Mouse (Mus musculus): ENCODE measurements around the gene Cpeb1.

The Cpeb1 gene

DNA sequence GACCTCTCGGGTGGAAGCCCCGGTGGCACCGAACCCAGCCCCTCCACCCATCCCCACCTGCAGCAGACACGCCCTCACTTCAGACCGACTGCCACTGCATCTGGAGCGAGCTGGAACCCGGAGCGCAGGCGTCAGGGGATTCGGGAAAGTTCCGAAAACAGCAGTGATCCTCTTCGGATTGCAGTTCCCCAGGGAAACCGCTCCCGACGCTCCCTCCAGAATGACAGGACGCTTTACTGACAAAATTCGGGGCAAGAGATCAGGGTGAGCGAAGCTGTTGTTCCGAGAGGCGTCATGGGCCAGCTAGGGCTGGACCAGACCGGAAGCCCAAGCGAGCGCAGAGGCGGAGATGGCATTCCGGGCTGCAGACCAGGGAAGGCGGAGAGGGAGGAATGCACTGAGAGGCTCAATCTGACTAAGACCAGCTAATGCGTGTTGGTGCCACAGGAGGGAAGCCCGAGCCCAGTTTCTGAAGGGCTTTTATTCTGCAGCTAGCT, at the start of gene Cpeb1:
Gene Cpeb1 (minus strand): TSS at position 311 of the 497 bp plus-strand sequence.
- peak; percentile 86 for ATAC-seq (ENCODE audit: low TSS enrichment)

GRCm38 (mm10) chr7:81501050-81501449, 45.8 kb upstream of the Cpeb1 start:
- no peak for ATAC-seq (ENCODE audit: low TSS enrichment)

GRCm38 (mm10) chr7:81498181-81498580, 42.9 kb upstream of the Cpeb1 start, which contains the start of gene BC048679:
Gene BC048679, minus strand, starts transcription at chr7:81498281.
- no peak for ATAC-seq (ENCODE audit: low TSS enrichment)

DNA sequence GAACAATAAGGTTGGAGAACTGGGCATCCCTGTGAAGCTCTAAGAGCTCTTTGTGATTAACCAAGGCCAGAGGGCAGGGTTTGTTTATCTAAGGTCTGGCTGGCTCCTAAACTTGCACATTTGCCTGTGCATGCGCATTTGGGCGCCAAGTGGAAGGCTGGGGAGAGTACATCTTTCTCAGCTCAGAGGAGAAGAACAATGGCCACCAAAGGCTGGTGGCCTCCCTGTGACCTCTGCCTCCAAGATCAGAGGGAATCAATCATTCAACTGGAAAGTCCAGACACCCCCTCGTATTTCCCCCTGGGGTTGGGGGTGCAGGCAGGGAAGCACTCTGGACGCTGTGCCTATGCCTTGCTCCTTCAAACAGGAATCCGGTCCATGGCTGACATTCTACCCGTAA, 41.9 kb upstream of the Cpeb1 start:
- no peak for ATAC-seq (ENCODE audit: low TSS enrichment)

DNA sequence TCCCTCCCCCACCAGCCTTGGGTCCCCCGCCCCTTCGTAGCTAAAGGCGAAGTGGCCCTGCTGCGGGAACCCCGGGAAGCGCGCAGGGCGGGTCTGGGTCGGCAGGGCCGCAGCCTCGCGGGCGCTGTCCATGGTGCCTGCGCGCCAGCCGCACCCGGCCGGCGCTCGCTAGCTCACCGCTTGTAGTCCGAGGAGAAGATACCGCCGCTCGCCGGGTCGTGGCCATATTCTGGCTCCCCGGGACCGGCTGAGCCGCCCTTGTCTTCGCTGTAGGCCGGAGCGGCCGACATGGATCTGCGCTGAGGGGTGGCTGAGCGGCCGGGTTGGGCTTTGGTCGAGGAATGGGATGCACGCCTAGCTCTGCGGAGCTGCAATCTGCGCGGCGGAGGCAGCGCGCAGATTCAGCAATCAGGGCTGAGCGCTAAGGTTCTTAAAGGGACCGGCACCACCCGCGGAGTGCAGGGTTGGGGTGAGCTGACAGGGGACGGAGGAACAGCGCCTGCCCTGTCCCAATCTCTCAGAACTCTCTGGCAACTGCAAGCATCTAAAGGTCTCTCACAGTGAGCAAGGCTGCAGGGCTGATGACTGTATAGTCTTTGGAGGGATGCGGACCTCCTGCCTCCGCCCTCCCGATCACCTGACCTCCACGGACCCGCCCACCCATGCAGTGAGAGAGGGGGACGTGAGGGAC, 38.2 kb upstream of the Cpeb1 start, which contains the start of gene Ap3b2:
Gene Ap3b2 (minus strand): TSS at position 595 of the 691 bp plus-strand sequence.
- peak; percentile 92 for ATAC-seq (ENCODE audit: low TSS enrichment)

DNA sequence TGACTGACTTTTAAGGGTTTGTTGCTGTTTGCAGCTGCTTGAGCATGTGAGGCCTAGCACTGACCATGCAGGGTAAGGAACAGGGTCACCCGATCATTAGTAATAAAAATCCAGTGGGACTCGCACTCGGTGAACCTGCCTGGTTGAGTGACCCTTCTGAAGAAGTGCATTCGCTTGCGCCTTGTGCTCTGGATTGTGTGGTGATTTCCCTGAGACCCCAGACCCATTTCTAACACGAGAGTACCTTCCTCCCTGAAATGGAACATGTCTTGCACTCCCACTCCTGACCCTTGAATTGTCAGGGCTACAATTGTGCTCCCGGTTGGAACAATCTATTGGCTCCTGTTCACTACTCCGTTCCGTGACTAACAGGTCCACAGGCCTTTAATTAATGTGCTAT, 37.4 kb upstream of the Cpeb1 start:
- no peak for ATAC-seq (ENCODE audit: low TSS enrichment)

DNA sequence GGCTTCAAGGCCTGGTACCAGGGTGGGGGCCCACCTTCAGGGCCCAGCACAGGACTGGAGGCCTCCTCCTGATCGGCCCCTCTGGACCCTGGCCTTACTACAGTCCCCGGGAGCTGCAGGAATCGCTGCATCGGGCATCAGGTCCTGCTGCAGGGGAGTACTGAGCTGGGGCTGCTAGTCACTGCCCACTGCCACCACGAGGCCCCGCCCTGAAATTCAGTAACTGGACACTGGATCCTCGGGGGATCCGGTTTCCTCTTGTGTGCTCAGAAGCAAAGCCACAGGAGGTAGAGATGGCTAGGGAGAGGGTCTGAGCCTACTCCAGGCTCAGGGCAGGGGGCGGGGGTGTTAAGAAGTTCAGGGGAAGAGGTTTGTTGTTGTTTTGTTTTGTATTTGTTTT, 34.4 kb upstream of the Cpeb1 start:
- ATAC-seq (ENCODE audit: low TSS enrichment): no peak

DNA sequence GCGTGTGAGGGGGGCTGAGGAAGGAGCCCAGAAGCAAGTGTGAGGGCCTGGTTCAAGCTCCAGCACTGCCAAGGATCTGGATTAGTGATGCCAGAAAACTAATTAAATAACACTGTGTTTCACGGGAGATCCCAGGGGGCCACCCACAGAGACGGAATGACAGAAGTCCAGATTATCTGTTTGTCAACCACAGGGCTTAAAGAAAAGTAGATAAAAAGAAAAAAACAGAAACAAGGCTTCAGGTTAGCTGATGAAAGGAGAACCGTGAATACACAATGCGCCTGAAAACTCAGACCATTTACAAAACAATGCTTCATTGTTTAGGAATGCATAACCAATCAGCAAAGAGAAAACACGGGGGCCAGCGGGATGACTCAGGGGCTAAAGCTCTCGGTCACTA, 25.5 kb upstream of the Cpeb1 start:
- ATAC-seq (ENCODE audit: low TSS enrichment): no peak

DNA sequence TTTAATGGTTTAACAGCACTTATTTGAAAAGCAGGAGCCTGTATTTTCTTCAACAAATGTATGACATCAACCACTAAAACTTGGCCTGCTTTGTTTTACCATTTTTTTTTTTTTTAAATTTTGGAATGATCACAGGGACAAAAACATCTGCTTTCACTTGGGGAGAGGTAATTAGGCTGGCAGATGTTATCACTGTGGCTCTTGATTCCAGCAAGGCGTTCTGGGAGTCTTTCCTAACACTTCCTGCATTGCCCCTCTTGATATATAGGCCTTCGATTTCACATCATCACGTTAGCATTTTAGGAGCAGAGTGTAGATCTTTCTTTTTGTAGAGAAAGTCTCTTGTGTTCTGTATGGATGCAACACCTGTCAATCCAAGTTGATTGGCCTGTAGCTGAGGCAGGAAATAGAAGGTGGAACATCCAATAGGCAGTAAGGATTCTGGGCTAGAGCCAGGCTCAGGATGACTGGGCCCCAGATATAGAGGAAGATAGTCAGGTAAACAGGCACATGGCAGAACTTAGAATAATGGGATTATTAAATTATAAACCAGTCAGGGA, 24.3 kb upstream of the Cpeb1 start:
- no peak for ATAC-seq (ENCODE audit: low TSS enrichment)

DNA sequence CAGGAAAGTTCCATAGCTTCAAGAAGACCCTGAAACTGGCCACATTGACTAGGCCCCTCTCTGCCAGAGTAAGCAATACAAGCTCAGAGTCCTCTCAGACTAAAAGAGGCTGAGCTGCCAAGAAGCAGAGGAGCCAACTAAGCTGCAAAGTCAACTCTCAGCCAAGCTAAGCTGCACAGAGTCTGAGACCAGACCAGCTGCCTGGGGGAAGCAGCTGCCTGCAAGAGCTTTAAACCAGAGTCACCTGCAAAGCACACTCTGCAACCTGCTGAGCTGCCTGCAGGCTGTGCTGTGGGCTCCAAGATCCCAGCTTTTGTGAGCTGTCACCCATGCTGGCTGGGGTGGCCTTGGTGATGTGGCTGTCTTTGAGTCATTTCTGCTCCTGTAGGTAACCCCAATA, 23.0 kb upstream of the Cpeb1 start:
- ATAC-seq (ENCODE audit: low TSS enrichment): peak; percentile 56

DNA sequence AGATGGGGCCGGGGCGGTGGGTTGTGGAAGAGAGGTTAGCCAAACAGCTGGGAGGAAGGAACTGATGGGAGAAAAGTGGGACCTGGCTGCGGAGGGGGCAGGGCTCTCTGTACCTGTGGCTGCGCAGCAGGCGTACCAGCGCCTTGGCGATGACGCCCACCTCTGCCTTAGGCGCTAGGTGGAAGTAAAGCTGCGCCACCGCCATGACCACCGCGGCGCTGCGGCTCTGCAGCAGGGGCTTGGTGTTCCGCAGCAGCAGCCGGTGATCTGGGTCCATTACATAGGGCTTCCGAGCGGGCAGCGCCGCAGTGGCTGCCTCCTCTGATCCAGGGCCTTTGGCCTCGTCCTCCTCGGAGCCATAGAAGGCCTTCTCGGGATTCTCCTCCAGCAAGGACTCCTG, 21.6 kb upstream of the Cpeb1 start:
- ATAC-seq (ENCODE audit: low TSS enrichment): no peak

DNA sequence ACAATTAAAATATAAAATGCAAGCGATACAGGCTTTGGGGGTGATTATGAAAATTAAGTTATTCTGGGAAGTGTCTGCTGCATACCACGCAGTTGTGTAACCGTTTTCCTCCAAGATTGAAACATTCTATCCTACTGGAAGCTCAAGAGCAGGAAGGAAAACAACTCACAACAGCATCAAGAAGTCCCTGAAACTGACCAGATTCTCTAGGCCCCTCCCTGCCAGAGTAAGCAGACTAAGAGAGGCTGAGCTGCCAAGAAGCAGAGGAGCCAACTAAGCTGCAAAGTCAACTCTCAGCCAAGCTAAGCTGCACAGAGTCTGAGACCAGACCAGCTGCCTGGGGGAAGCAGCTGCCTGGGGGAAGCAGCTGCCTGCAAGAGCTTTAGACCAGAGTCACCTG, 20.0 kb upstream of the Cpeb1 start:
- peak; percentile 78 for ATAC-seq (ENCODE audit: low TSS enrichment)

DNA sequence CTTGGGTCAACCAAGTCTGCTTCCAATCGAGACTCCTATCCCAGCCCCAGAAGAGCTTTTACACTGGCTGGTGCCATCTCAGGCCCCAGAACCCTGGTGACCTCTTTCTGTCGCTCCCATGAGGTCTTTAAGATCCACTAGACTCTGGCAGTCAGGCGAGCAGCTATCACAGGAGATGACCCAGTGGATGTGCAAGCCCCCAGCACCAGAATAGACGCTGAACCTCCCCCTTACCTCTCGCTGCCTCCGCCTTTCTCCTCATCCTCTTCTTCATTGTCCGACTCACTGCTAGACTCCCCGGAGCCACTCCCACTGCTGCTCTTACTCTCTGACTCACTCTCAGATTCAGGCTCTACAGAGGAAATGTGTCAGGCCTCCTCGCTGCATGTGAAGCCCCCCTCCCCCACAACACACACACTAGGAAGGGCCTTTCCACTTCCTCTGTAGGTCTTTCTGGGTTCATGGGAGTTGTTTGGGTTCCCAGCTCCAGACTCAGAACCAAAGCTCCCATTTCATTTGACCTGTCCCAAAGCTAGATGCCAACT, 9.7 kb upstream of the Cpeb1 start:
- 0 out of 2 replicates have a peak, but pooled peaks have one; percentile 36 for ATAC-seq (ENCODE audit: low TSS enrichment)

GRCm38 (mm10) chr7:81464116-81464515, 8.9 kb upstream of the Cpeb1 start:
- no peak for ATAC-seq (ENCODE audit: low TSS enrichment)

- ATAC-seq (ENCODE audit: low TSS enrichment): peak; percentile 75
Observed at GRCm38 (mm10) chr7:81462815-81463214, 7.5 kb upstream of the Cpeb1 start.

GRCm38 (mm10) chr7:81454331-81455039, 780 bp downstream of the Cpeb1 start:
- ATAC-seq (ENCODE audit: low TSS enrichment): peak; percentile 45

DNA sequence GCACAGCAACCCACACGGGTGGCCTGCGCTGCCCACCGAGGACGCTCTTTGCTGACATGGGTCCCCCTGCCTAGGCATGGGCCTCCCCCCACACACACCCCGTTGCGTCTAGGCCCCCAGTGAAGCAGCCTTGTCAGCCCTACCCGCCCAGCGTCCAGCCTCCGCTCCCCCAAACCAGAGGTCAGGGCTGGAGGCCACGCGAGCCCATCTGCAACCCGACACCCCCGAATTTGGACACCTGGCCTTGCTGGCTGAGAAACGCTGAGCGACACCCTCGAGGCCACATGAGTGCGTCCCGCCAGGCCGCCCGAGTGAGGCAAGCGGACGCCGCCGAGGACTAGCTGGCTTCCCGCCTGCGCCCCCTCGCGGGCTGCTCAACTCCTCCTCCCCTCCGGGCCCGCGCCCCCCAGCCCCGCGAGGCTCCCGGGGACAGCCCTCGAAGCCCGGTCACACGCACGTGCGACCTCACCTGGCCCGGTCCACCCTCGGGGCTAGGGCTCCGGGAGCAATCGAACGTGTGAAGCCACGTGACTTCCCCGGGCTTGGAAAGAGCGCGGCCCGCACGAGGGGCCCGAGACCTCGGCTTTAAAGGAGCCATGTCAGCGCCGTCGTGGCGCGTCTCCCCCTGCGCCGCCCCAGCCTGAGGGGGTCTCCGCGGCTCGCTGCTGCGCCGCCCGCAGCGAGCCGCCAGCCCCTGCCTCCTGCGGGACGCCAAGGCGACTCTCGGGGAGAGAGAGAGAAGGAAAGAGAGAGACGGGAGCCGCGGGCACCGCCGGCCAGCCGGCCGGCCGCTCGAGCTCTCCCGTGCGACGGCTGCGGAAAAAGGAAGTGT, 1.6 kb downstream of the Cpeb1 start:
- 0 out of 2 replicates have a peak, but pooled peaks have one; percentile 15 for ATAC-seq (ENCODE audit: low TSS enrichment)

- 0 out of 2 replicates have a peak, but pooled peaks have one; percentile 4 for ATAC-seq (ENCODE audit: low TSS enrichment)
Observed at GRCm38 (mm10) chr7:81452971-81453441, 2.3 kb downstream of the Cpeb1 start.

GRCm38 (mm10) chr7:81398957-81399356, 56.3 kb downstream of the Cpeb1 start:
- no peak for ATAC-seq (ENCODE audit: low TSS enrichment)

GRCm38 (mm10) chr7:81379363-81379762, 75.9 kb downstream of the Cpeb1 start:
- no peak for ATAC-seq (ENCODE audit: low TSS enrichment)

DNA sequence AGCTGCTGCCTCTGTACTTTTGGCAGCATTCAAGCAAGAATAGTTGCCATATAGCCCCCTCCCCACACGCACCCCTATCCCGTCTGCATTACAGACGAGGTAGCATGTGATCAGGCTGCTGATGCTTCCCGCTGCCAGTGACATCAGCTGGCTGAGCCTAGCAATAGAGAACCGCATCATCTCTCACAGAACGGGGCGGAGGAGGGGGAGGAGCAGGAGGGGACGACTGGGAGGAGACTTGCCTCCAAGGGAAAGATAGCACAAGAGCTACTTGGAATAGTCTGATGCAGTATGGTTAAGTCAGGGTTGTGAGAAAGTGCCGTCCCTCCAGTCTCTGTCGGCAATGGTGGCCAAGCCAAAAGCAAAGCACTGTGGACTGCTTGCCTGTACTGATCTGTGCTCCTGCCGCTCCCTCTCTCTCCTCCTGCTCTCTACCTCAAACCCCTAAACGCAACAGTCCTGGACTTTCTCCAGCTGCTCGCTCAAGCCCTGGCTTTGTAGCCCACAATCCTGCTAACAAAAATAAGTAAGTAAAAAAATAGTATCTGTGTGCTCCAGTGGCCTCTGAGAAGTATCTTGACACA, 82.8 kb downstream of the Cpeb1 start:
- peak; percentile 90 for ATAC-seq (ENCODE audit: low TSS enrichment)

Measured in frontal cortex, adult (tissue).